Mouse (Mus musculus): ENCODE results near the gene BC147527. TPM values are rescaled to one million over a fixed set of nuclear protein-coding genes. Genes with fewer than 3 reads are reported as not detected.
"Not testable (repeated sequence)": the region's sequence is repeated elsewhere in the genome, so short reads cannot be mapped to it uniquely, and the experiment has no call there.

The BC147527 gene
- not detected for total RNA-seq (2021)
- long read RNA-seq, experiment 1: 0 reads
- long read RNA-seq, experiment 2: 0 reads

GRCm38 (mm10) chr13:120299991-120300442, at the start of gene BC147527:
Gene BC147527, plus strand, starts transcription at chr13:120300392.
- peak in 1 of 2 experiments; percentile 15 for DNase-seq

GRCm38 (mm10) chr13:120251208-120251924, 48.8 kb upstream of the BC147527 start:
- DNase-seq: not testable (repeated sequence)

GRCm38 (mm10) chr13:120258817-120259658, 41.2 kb upstream of the BC147527 start:
- not testable (repeated sequence) for DNase-seq

- DNase-seq: not testable (repeated sequence)
Observed at GRCm38 (mm10) chr13:120259718-120260117, 40.5 kb upstream of the BC147527 start.

GRCm38 (mm10) chr13:120262870-120263269, 37.3 kb upstream of the BC147527 start, which contains the start of gene AF067061:
Gene AF067061, plus strand, starts transcription at chr13:120263114.
- DNase-seq: not testable (repeated sequence)

DNA sequence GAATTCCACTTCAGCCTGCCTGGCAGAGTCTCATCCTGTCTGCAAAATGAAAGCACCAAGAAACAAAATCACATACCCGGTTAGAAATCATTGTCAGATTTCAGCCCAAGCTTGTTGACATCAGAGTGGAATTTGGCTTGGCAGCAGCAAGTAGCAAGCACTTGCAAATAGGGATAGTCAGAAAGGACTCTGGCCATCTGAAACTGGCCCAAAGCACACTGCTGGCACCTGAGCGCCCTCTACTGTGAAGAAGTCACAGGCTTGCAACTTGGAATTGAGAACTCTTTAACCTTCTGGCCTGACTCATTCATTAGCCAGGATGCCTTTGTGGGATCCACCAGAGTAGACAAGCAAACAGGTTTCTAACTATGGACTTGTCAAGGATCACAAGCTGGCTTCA, 22.4 kb upstream of the BC147527 start:
- DNase-seq: not testable (repeated sequence)

GRCm38 (mm10) chr13:120278784-120279183, 21.4 kb upstream of the BC147527 start:
- DNase-seq: no peak

DNA sequence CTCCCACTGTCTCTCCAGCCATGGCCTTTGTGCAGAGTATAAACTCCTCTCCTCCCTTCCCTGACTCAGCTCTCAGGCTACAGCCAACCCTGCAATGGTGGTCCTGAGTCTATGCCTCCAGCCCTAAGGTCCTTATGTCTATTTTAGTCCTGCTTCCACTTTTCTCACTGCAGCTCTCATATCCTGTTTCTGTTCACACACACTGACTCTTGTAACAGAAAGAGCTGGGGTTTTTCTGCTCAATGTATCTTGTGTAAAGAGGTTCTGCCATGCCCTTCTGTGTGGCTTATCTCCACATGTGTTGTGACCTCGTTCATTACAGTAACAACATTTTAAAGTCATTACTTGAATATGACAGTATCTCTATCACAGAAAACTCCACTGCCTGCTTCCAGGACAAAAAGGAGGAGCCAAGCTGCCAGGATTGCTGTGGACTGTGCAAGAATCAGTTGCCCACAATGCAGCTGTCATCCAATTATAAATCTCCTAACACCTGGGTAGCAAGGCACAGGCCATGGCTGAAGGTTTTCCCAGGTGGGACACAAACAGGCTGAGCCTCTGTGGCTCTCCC, 783 bp upstream of the BC147527 start:
- DNase-seq: no peak

DNA sequence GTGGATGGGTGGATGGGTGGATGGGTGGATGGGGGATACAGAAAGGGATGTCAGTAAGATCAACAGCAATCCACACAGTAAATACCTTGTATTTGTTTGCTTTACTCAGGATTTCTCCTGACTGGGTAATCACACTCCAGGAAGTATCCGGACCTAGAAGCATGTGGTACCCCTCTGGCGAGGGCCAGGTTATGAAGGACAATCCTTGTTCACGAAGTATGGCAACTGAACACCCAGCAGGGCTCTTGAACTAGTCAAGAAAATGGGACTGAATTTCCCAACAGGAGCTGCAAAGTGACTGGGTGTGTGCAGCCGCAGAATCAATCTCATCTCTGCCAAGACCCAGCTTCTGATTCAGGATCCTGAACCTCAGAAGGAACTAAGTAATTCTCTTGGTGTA, 661 bp downstream of the BC147527 start:
- no peak for DNase-seq

- no peak for DNase-seq
Observed at GRCm38 (mm10) chr13:120310749-120311148, 10.6 kb downstream of the BC147527 start.

DNA sequence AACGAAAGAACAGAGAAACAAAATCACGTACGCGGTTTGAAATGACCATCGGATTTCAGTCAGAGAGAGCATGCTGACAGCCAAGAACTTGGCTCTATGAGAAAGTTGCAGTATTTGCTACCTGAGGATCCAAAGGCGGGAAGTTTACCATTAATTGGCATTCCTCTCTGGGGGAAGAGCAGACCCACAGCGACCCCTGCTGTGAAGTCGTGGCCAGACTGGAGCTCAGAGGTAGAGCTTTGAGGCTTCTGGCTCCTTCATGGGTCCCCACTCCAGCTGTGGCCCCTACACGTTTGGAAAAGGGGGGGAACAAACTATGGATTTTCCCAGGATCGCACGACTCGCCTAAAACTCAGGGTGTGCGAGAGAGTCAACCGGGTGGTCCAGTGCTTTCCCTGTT, 13.4 kb downstream of the BC147527 start:
- peak in 1 of 2 experiments; percentile 16 for DNase-seq

DNA sequence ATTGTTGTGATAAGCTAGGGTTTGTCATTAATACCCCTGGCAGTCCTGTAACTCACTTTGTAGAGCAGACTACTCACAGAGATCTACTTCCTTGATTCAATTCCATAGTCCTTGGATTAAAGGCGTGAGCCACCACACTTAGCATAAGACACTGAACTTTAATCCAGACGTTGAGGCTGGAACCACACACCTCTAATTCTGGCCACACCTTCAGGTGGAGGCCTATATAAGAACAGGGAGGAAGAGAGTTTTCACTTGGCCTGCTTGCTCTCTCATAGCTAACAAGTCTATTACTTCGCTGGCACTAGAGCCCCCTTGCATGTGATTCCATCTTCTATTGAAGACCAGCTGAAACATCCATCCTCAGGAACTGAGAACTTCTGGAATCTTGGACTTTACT, 16.4 kb downstream of the BC147527 start, which contains the start of gene Tcstv3:
TSS of gene Tcstv3 (plus strand) at position 301 of the 400 bp plus-strand sequence.
- DNase-seq: not testable (repeated sequence)

- no peak for DNase-seq
Observed at GRCm38 (mm10) chr13:120320183-120320582, 20.0 kb downstream of the BC147527 start.

GRCm38 (mm10) chr13:120320721-120321120, 20.5 kb downstream of the BC147527 start:
- DNase-seq: no peak

Other genes starting within 250 kb of the BC147527 start
- under 1 TPM; 0.26 to 0.53 TPM for gene Gm21188, start 248.2 kb upstream of the BC147527 start, total RNA-seq (2021)
- not detected for gene Gm20767, start 160.1 kb upstream of the BC147527 start, total RNA-seq (2021)
- gene Gm21818, start 128.0 kb upstream of the BC147527 start, total RNA-seq (2021): not detected
- not detected for gene Gm21762, start 84.4 kb upstream of the BC147527 start, total RNA-seq (2021)
- gene Gm21731, start 61.3 kb upstream of the BC147527 start, total RNA-seq (2021): not detected
- not detected for gene AF067061, start 37.3 kb upstream of the BC147527 start, total RNA-seq (2021)
- gene Tcstv3, start 16.5 kb downstream of the BC147527 start, total RNA-seq (2021): not detected

All from adrenal gland, postnatal 36 days (tissue).